23 mouse cellular contexts compared by ENCODE assay signal in the genomic region with DNA sequence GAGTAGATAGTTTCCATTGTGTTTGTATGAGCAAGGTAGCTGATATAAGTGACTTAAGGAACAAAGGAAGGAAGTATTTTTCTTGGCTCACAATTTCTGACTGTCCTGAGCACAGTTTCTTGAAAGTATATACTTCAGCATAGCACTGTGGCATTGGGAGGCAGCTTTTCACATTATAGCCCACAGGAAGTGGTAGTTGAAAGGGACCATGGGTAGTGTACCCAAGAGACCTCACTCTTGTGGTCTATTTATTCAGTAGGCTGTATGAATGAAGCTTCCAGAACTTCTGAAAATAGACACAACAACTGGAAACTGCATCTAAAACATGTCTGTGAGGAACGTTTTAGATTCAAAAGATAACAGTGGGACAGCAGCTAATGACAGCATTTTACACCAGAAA.
DNase-seq lines count a peak whose midpoint lies in the region; ATAC-seq lines count a peak whose summit lies in the region.
"Had no signal": no experiment of that assay in that cellular context is flagged by ENCODE, and none has a peak within 500 bp of the region (broad histone marks: within the 10 kb centered on the region; RNA-seq: fewer than 3 reads in every experiment).

No protein-coding gene starts in this region.

- ATAC-seq in inflammation-experienced regulatory T-cells, adult 6 months, result peak; percentile 56
- ATAC-seq: forebrain, embryonic 15.5 days; intestine, embryonic 15.5 days; Patski had no signal

- DNase-seq in 416B (ENCODE audit: low read depth), result peak; percentile 68
- peak; percentile 10 for DNase-seq in CD4-positive helper T cell, adult 2 months (ENCODE audit: low read depth, low spot score)
- DNase-seq in T-cell, adult 2 months (ENCODE audit: low spot score), result peak; percentile 1
- DNase-seq in right cerebral cortex, adult 18-20 months, result no peak
- no peak for DNase-seq in gastrocnemius, adult 18-20 months (ENCODE audit: low spot score)
- no peak for DNase-seq in frontal cortex, postnatal 36 days (ENCODE audit: low spot score in 2 of 2)
- no peak for DNase-seq in thymus, postnatal 36 days
- DNase-seq: adrenal gland, adult 8-10 months; adrenal gland, postnatal 25 days; cerebellum, adult 11-12 months; cerebellum, adult 8-10 months; cerebellum, postnatal 10 days; embryo, embryonic 11 days; gastrocnemius, adult 2 months; gastrocnemius, postnatal 14 days; heart, adult 11 months; heart, postnatal 14 days; heart, postnatal 4 days; kidney, adult 11 months had no signal

Comparison
In these comparisons a context has a peak if more than half of its experiments do, and no peak if none do; other contexts are left out.
1. DNase-seq: peak in 416B (single experiment), CD4-positive helper T cell, adult 2 months (single experiment) and T-cell, adult 2 months (single experiment); none in right cerebral cortex, adult 18-20 months (single experiment), gastrocnemius, adult 18-20 months (single experiment), frontal cortex, postnatal 36 days (0 of 2) and thymus, postnatal 36 days (0 of 2).